12 mouse cellular contexts compared by ENCODE assay signal in genomic region chr11:88061892-88062625, GRCm38 (mm10). TPM values are rescaled to one million over a fixed set of nuclear protein-coding genes. Genes with fewer than 3 reads are reported as not detected.
DNase-seq lines count a peak whose midpoint lies in the region; ATAC-seq and TF ChIP-seq lines count a peak whose summit lies in the region.
"Had no signal": no experiment of that assay in that cellular context is flagged by ENCODE, and none has a peak within 500 bp of the region (broad histone marks: within the 10 kb centered on the region; RNA-seq: fewer than 3 reads in every experiment).

No protein-coding gene starts in this region.

- no peak overlapping the region for H3K4me2 ChIP-seq in kidney, postnatal 0 days (ENCODE audit: low read length)
- H3K4me2 ChIP-seq in stomach, postnatal 0 days (replicated peaks; ENCODE audit: low read depth): no peak overlapping the region

- 88% methylated on average over 2 of the region's 2 CpGs for WGBS in kidney, postnatal 0 days
- 63% methylated on average over 2 of the region's 2 CpGs for WGBS in stomach, postnatal 0 days

- H3K4me3 ChIP-seq in kidney, postnatal 0 days (replicated peaks; ENCODE audit: low read depth, low read length): no peak overlapping the region
- no peak overlapping the region for H3K4me3 ChIP-seq in stomach, postnatal 0 days (ENCODE audit: low read depth, low read length)
- H3K4me3 ChIP-seq: embryonic facial prominence, embryonic 10.5 days had no signal

- ATAC-seq in CD4-positive, CD25-positive, alpha-beta regulatory T cell, adult 4 months: no peak
- ATAC-seq in kidney, postnatal 0 days (replicated peaks; ENCODE audit: low FRiP score, low read depth): no peak
- ATAC-seq in stomach, postnatal 0 days (ENCODE audit: low FRiP score, low TSS enrichment): no peak

- no peaks in the 10 kb centered on the region for H3K27me3 ChIP-seq in kidney, postnatal 0 days (ENCODE audit: insufficient read depth, low read length)
- H3K27me3 ChIP-seq in stomach, postnatal 0 days (ENCODE audit: control insufficient read depth, insufficient read depth, low read length): no peaks in the 10 kb centered on the region

- no peak overlapping the region for H3K9ac ChIP-seq in kidney, postnatal 0 days (ENCODE audit: low read depth, low read length)
- H3K9ac ChIP-seq in stomach, postnatal 0 days (ENCODE audit: low read length): no peak overlapping the region

- peak; percentile 56 for TF ChIP-seq CTCF in kidney, postnatal 0 days (IDR thresholded peaks at IDR 0.05; ENCODE audit: low read depth)
- TF ChIP-seq CTCF in stomach, postnatal 0 days (IDR thresholded peaks at IDR 0.05; ENCODE audit: low read depth): peak; percentile 60

- peak; percentile 68 for DNase-seq in CD4-positive, CD25-positive, alpha-beta regulatory T cell, adult 2 months (ENCODE audit: low read depth, low spot score)
- DNase-seq in kidney, postnatal 0 days (ENCODE audit: low spot score): no peak
- no peak for DNase-seq in kidney, adult 11 months
- peak; percentile 34 for DNase-seq in thymus, postnatal 14 days
- DNase-seq in thymus, postnatal 10 days (ENCODE audit: low spot score in 2 of 2): no peak
- DNase-seq in stomach, postnatal 0 days (ENCODE audit: low spot score): no peak
- no peak for DNase-seq in yolk sac, embryonic 10.5 days (ENCODE audit: low spot score)
- DNase-seq: gastrocnemius, postnatal 10 days; heart, postnatal 14 days; right cerebral cortex, adult 18-20 months had no signal

- H3K4me1 ChIP-seq in kidney, postnatal 0 days (replicated peaks; ENCODE audit: insufficient read depth, low read length): peaks cover under 1% of the 10 kb centered on the region; the same call in 1 of the 2 replicates
- H3K4me1 ChIP-seq in stomach, postnatal 0 days (replicated peaks; ENCODE audit: control insufficient read depth, insufficient read depth): no peaks in the 10 kb centered on the region

- no peak for TF ChIP-seq EP300 in stomach, postnatal 0 days (optimal IDR thresholded peaks at IDR 0.05)

- no peak overlapping the region for H3K27ac ChIP-seq in kidney, postnatal 0 days
- no peak overlapping the region for H3K27ac ChIP-seq in stomach, postnatal 0 days (replicated peaks)
- H3K27ac ChIP-seq: embryonic facial prominence, embryonic 10.5 days had no signal

- no peaks in the 10 kb centered on the region for H3K9me3 ChIP-seq in kidney, postnatal 0 days (replicated peaks; ENCODE audit: low read length)
- no peaks in the 10 kb centered on the region for H3K9me3 ChIP-seq in stomach, postnatal 0 days (ENCODE audit: control insufficient read depth, low read length)
- H3K9me3 ChIP-seq: embryonic facial prominence, embryonic 10.5 days had no signal

- H3K36me3 ChIP-seq in kidney, postnatal 0 days (ENCODE audit: insufficient read depth, low read length): no peaks in the 10 kb centered on the region
- H3K36me3 ChIP-seq in stomach, postnatal 0 days (ENCODE audit: control insufficient read depth, insufficient read depth, low read length): no peaks in the 10 kb centered on the region
- H3K36me3 ChIP-seq: embryonic facial prominence, embryonic 10.5 days had no signal

RNA-seq across cellular contexts. Expression of gene Vezf1, which starts 6.0 kb away (rescaled TPM):
- polyA plus RNA-seq in CD4-positive, CD25-positive, alpha-beta regulatory T cell, adult 4 months (2017; shearing (Covaris generic)): 10 to 100 TPM; 23.6 to 25.6 TPM
- 38.8 and 39.8 TPM in 2 replicates for polyA plus RNA-seq in kidney, postnatal 0 days (2015; fragmentation: Nextera tagmentation; extraction: Ambion mirVana)
- 15.9 and 18.1 TPM in 2 replicates for polyA plus RNA-seq in stomach, postnatal 0 days (2015; fragmentation: Nextera tagmentation; extraction: Ambion mirVana)

RNA-seq across cellular contexts. Expression of gene Srsf1, which starts 14.9 kb away (rescaled TPM):
- polyA plus RNA-seq in CD4-positive, CD25-positive, alpha-beta regulatory T cell, adult 4 months (2017; shearing (Covaris generic)): 10 to 100 TPM; 23.5 to 47.7 TPM
- polyA plus RNA-seq in kidney, postnatal 0 days (2015; fragmentation: Nextera tagmentation; extraction: Ambion mirVana): 187 and 206 TPM in 2 replicates
- polyA plus RNA-seq in stomach, postnatal 0 days (2015; fragmentation: Nextera tagmentation; extraction: Ambion mirVana): 88.1 and 97.5 TPM in 2 replicates

RNA-seq across cellular contexts. Expression of gene Cuedc1, which starts 35.8 kb away (rescaled TPM):
- polyA plus RNA-seq in CD4-positive, CD25-positive, alpha-beta regulatory T cell, adult 4 months (2017; shearing (Covaris generic)): 1 to 10 TPM; 4.1 to 9.9 TPM
- polyA plus RNA-seq in kidney, postnatal 0 days (2015; fragmentation: Nextera tagmentation; extraction: Ambion mirVana): 16.4 and 19.4 TPM in 2 replicates
- 12.8 and 13.7 TPM in 2 replicates for polyA plus RNA-seq in stomach, postnatal 0 days (2015; fragmentation: Nextera tagmentation; extraction: Ambion mirVana)

Comparison
In these comparisons a context has a peak if more than half of its experiments do, and no peak if none do; other contexts are left out.
1. DNase-seq: peak in CD4-positive, CD25-positive, alpha-beta regulatory T cell, adult 2 months (single experiment) and thymus, postnatal 14 days (single experiment); none in kidney, postnatal 0 days (single experiment), kidney, adult 11 months (single experiment), thymus, postnatal 10 days (0 of 2), stomach, postnatal 0 days (single experiment) and yolk sac, embryonic 10.5 days (single experiment).